Mouse (Mus musculus): ENCODE results near the gene Slc35b1. TPM values are rescaled to one million over a fixed set of nuclear protein-coding genes. Genes with fewer than 3 reads are reported as not detected.

The Slc35b1 gene
- polyA plus RNA-seq, 1 experiment from 2014 or later, result 103 TPM

GRCm38 (mm10) chr11:95391201-95391600 lies 6.7 kb downstream of the Slc35b1 start:
- Histone ChIP-seq H3K4me1 (replicated peaks; ENCODE audit: insufficient read depth, low read length) (no peaks in the 10 kb centered on the region), H3K27me3 (ENCODE audit: insufficient read depth, low read length) (no peaks in the 10 kb centered on the region), H3K4me2 (ENCODE audit: low read length) (no peak overlapping the region), H3K27ac (no peak overlapping the region), H3K36me3 (ENCODE audit: insufficient read depth, low read length) (peaks cover 39% of the 10 kb centered on the region), H3K9ac (ENCODE audit: low read depth, low read length) (no peak overlapping the region), H3K9me3 (replicated peaks; ENCODE audit: low read length) (no peaks in the 10 kb centered on the region), H3K4me3 (replicated peaks; ENCODE audit: low read depth, low read length) (no peak overlapping the region)
- no peak for TF ChIP-seq CTCF (IDR thresholded peaks at IDR 0.05; ENCODE audit: low read depth)
- DNase-seq (ENCODE audit: low spot score) (no peak), ATAC-seq (replicated peaks; ENCODE audit: low FRiP score, low read depth) (no peak)
- 74% methylated on average over 4 of the region's 4 CpGs for WGBS

DNA sequence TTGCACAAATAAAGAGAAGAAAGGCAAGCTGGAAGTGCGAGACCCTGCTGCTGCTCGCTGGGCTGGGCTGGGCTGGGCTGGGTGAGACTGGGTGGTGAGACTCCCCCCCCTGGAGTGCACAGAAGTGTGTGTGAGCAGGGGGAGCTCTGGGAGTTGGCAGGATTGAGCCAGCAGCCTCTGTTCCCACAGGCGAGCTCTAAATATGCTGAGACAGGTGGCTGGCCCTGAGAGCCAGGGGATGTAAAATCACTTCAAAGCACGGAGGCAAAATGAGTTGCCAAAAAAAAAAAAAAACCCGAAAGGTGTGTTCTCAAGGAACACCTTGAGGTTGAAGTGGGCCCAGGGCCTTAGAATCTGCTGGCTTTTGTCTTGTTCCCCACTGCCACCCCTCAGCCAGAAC lies 7.3 kb downstream of the Slc35b1 start:
- WGBS, result 80% methylated on average over 5 of the region's 5 CpGs
- H3K4me3 ChIP-seq (replicated peaks; ENCODE audit: low read depth, low read length), result no peak overlapping the region
- no peaks in the 10 kb centered on the region for H3K4me1 ChIP-seq (replicated peaks; ENCODE audit: insufficient read depth, low read length)
- peaks cover 35% of the 10 kb centered on the region for H3K36me3 ChIP-seq (ENCODE audit: insufficient read depth, low read length)
- no peak overlapping the region for H3K9ac ChIP-seq (ENCODE audit: low read depth, low read length)
- no peak overlapping the region for H3K27ac ChIP-seq
- no peaks in the 10 kb centered on the region for H3K27me3 ChIP-seq (ENCODE audit: insufficient read depth, low read length)
- DNase-seq (ENCODE audit: low spot score) (no peak), ATAC-seq (replicated peaks; ENCODE audit: low FRiP score, low read depth) (no peak)
- TF ChIP-seq CTCF (IDR thresholded peaks at IDR 0.05; ENCODE audit: low read depth), result no peak
- no peaks in the 10 kb centered on the region for H3K9me3 ChIP-seq (replicated peaks; ENCODE audit: low read length)
- no peak overlapping the region for H3K4me2 ChIP-seq (ENCODE audit: low read length)

GRCm38 (mm10) chr11:95392223-95392667 lies 7.8 kb downstream of the Slc35b1 start:
- Histone ChIP-seq H3K27ac (no peak overlapping the region), H3K4me2 (ENCODE audit: low read length) (no peak overlapping the region), H3K9ac (ENCODE audit: low read depth, low read length) (no peak overlapping the region), H3K9me3 (replicated peaks; ENCODE audit: low read length) (no peaks in the 10 kb centered on the region), H3K4me3 (replicated peaks; ENCODE audit: low read depth, low read length) (no peak overlapping the region), H3K4me1 (replicated peaks; ENCODE audit: insufficient read depth, low read length) (no peaks in the 10 kb centered on the region), H3K27me3 (ENCODE audit: insufficient read depth, low read length) (no peaks in the 10 kb centered on the region), H3K36me3 (ENCODE audit: insufficient read depth, low read length) (peaks cover 35% of the 10 kb centered on the region)
- no peak for DNase-seq (ENCODE audit: low spot score)
- TF ChIP-seq CTCF (IDR thresholded peaks at IDR 0.05; ENCODE audit: low read depth), result no peak
- WGBS, result 69% methylated on average over 7 of the region's 7 CpGs
- no peak for ATAC-seq (replicated peaks; ENCODE audit: low FRiP score, low read depth)

DNA sequence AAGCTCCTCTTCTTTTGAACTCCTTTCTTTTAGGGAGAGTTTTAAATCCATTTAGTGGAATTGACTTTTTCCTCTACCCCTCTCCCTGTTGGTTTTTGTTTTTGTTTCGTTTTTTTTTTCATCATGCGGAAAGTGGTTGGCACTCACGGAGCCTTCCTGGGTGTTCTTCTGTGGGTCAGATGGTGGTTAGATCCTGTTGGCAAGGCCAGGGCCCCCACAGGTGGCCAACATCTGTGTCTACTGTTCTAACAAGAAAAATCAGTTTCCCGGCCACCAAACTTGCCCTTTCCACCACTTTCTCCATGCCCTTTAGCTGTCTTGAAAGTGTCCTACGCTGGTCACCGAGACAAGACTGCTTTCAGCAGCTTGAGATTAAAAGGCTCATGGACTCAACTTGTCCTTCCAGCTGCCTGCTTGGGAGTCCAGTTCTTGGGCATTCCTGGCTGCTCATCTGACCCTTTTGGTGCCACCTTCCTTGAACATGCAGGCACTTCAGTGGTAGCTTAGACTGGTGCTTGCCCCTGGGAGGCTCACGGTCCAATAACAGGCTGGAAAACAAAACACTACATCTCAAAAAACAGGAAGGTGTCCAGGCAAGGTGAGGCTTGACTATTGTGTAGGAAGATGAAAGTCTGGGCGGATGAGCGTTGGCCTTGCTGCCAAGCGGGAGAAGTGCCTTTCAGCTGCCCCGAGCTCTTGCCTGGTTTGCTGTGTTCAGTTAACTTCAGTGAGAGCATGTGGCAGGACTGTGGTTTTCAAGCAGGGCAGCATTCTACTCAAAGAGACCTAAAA lies 8.4 kb downstream of the Slc35b1 start:
- Histone ChIP-seq H3K4me2 (ENCODE audit: low read length) (no peak overlapping the region), H3K9ac (ENCODE audit: low read depth, low read length) (no peak overlapping the region), H3K36me3 (ENCODE audit: insufficient read depth, low read length) (peaks cover 32% of the 10 kb centered on the region), H3K27me3 (ENCODE audit: insufficient read depth, low read length) (no peaks in the 10 kb centered on the region), H3K4me1 (replicated peaks; ENCODE audit: insufficient read depth, low read length) (no peaks in the 10 kb centered on the region), H3K9me3 (replicated peaks; ENCODE audit: low read length) (no peaks in the 10 kb centered on the region), H3K4me3 (replicated peaks; ENCODE audit: low read depth, low read length) (no peak overlapping the region), H3K27ac (no peak overlapping the region)
- TF ChIP-seq CTCF (IDR thresholded peaks at IDR 0.05; ENCODE audit: low read depth), result no peak
- 73% methylated on average over 11 of the region's 11 CpGs for WGBS
- DNase-seq (ENCODE audit: low spot score) (no peak), ATAC-seq (replicated peaks; ENCODE audit: low FRiP score, low read depth) (no peak)

DNA sequence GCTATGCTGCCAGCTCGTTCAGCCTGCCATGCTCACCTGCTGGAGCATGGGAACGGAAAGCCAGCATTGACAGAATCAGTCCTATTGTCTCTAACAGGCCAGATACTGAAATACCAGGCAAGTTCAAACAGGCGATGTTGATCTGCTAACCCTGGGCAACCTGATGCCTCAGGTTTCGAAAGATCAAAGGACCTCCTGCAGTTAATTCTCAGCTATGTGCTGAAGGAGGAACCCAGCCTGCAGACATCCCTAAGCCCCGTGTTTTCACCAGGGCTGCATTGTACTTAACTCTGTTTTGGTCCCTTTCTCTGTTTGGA lies 9.0 kb downstream of the Slc35b1 start:
- H3K27me3 ChIP-seq (ENCODE audit: insufficient read depth, low read length), result no peaks in the 10 kb centered on the region
- no peaks in the 10 kb centered on the region for H3K9me3 ChIP-seq (replicated peaks; ENCODE audit: low read length)
- H3K9ac ChIP-seq (ENCODE audit: low read depth, low read length), result no peak overlapping the region
- no peak overlapping the region for H3K27ac ChIP-seq
- no peak for DNase-seq (ENCODE audit: low spot score)
- no peaks in the 10 kb centered on the region for H3K4me1 ChIP-seq (replicated peaks; ENCODE audit: insufficient read depth, low read length)
- ATAC-seq (replicated peaks; ENCODE audit: low FRiP score, low read depth), result no peak
- WGBS, result 21% methylated on average over 5 of the region's 5 CpGs
- peaks cover 26% of the 10 kb centered on the region for H3K36me3 ChIP-seq (ENCODE audit: insufficient read depth, low read length)
- TF ChIP-seq CTCF (IDR thresholded peaks at IDR 0.05; ENCODE audit: low read depth), result no peak
- no peak overlapping the region for H3K4me2 ChIP-seq (ENCODE audit: low read length)
- H3K4me3 ChIP-seq (replicated peaks; ENCODE audit: low read depth, low read length), result no peak overlapping the region

- ATAC-seq (replicated peaks; ENCODE audit: low FRiP score, low read depth) (no peak), DNase-seq (ENCODE audit: low spot score) (no peak)
- no peaks in the 10 kb centered on the region for H3K9me3 ChIP-seq (replicated peaks; ENCODE audit: low read length)
- no peaks in the 10 kb centered on the region for H3K27me3 ChIP-seq (ENCODE audit: insufficient read depth, low read length)
- WGBS, result 19% methylated on average over 5 of the region's 5 CpGs
- no peaks in the 10 kb centered on the region for H3K4me1 ChIP-seq (replicated peaks; ENCODE audit: insufficient read depth, low read length)
- peaks cover 23% of the 10 kb centered on the region for H3K36me3 ChIP-seq (ENCODE audit: insufficient read depth, low read length)
- no peak for TF ChIP-seq CTCF (IDR thresholded peaks at IDR 0.05; ENCODE audit: low read depth)
- H3K9ac ChIP-seq (ENCODE audit: low read depth, low read length), result no peak overlapping the region
- no peak overlapping the region for H3K27ac ChIP-seq
- H3K4me2 ChIP-seq (ENCODE audit: low read length), result no peak overlapping the region
- H3K4me3 ChIP-seq (replicated peaks; ENCODE audit: low read depth, low read length), result no peak overlapping the region
Measured at GRCm38 (mm10) chr11:95394112-95394511, 9.6 kb downstream of the Slc35b1 start.

DNA sequence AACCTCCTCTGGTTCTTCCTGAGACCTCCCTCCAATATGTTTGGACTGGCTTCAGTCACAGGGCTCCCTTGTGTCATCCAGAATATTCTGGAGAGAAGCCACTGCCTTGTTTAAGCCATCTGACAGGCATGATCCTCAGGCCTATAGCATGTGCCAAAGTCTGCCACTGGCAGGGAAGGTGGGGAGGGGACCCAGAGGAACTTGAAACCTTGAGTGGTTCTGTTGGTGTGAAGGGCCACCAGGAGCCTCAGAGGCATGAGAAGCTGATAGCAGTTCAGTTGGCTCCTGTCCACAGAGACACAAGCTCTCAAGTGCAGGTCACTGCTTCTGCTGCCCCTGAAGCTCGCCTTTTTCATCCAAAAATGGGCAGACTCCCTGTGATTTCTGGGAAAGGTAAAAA lies 12.1 kb downstream of the Slc35b1 start:
- Histone ChIP-seq H3K9ac (ENCODE audit: low read depth, low read length) (no peak overlapping the region), H3K4me1 (replicated peaks; ENCODE audit: insufficient read depth, low read length) (no peaks in the 10 kb centered on the region), H3K27me3 (ENCODE audit: insufficient read depth, low read length) (no peaks in the 10 kb centered on the region), H3K9me3 (replicated peaks; ENCODE audit: low read length) (no peaks in the 10 kb centered on the region), H3K36me3 (ENCODE audit: insufficient read depth, low read length) (0 out of 2 replicates have a peak, but pooled peaks cover 7% of the 10 kb centered on the region), H3K27ac (no peak overlapping the region), H3K4me2 (ENCODE audit: low read length) (no peak overlapping the region), H3K4me3 (replicated peaks; ENCODE audit: low read depth, low read length) (no peak overlapping the region)
- WGBS, result 63% methylated on average over 1 of the region's 1 CpGs
- DNase-seq (ENCODE audit: low spot score), result no peak
- ATAC-seq (replicated peaks; ENCODE audit: low FRiP score, low read depth), result no peak
- TF ChIP-seq CTCF (IDR thresholded peaks at IDR 0.05; ENCODE audit: low read depth), result no peak

All from kidney, postnatal 0 days (tissue).